ENCODE assay signal across 1 mouse cellular context in genomic region chr19:47910751-47911150, GRCm38 (mm10).
TF ChIP-seq lines count a peak whose summit lies in the region.

No protein-coding gene starts in this region.

TF ChIP-seq in CH12.LX, 34 proteins besides CTCF, POLR2A, EP300 and RAD21 (continued from another document):
- TF ChIP-seq MXI1 (IDR thresholded peaks at IDR 0.05; ENCODE audit: low read depth, low read length) (no peak), SMC3 (IDR thresholded peaks at IDR 0.05; ENCODE audit: low read depth, low read length) (no peak), NRF1 (IDR thresholded peaks at IDR 0.05; ENCODE audit: low read depth, low read length) (no peak), ETS1 (conservative IDR thresholded peaks at IDR 0.05; ENCODE audit: low read depth, low read length) (no peak), GABPA (IDR thresholded peaks at IDR 0.05; ENCODE audit: insufficient replicate concordance, low read depth, low read length) (no peak), MAX (IDR thresholded peaks at IDR 0.05; ENCODE audit: low read length) (no peak), POLR2AphosphoS2 (IDR thresholded peaks at IDR 0.05; ENCODE audit: low read depth, low read length) (no peak), CHD2 (IDR thresholded peaks at IDR 0.05; ENCODE audit: low read length) (no peak), BHLHE40 (IDR thresholded peaks at IDR 0.05; ENCODE audit: low read depth, low read length) (no peak), RCOR1 (conservative IDR thresholded peaks at IDR 0.05; ENCODE audit: low read depth, low read length) (no peak), TCF12 (IDR thresholded peaks at IDR 0.05; ENCODE audit: low read depth, low read length) (no peak)
